Mouse (Mus musculus) myocyte (in vitro differentiated cells): Measurements from ENCODE around the gene Insm2.

Source experiments
- CEBPB ChIP-seq: IDR thresholded peaks from 2 replicates; pipeline ENCODE4 v1.6.1; 2011; ENCODE audit warnings: mild to moderate bottlenecking, moderate library complexity; ENCODE audit not compliant: poor library complexity, insufficient read depth, severe bottlenecking
- E2F4 ChIP-seq: IDR thresholded peaks from one replicate; pipeline ENCODE4 v1.6.1; 2011; ENCODE audit warnings: mild to moderate bottlenecking, control low read depth, moderate library complexity; ENCODE audit not compliant: insufficient read depth
- MAX ChIP-seq: IDR thresholded peaks from one replicate; pipeline ENCODE4 v1.6.1; 2011; ENCODE audit warnings: low read depth, mild to moderate bottlenecking, control low read depth
- MYOG ChIP-seq, 3 experiments: IDR thresholded peaks; one replicate each; pipeline ENCODE4 v1.6.1; 2011; ENCODE audit warnings: control low read depth in 2 of 3, low read depth in 2 of 3, mild to moderate bottlenecking in 2 of 3; ENCODE audit not compliant: insufficient read length in 2 of 3, control insufficient read depth in 1 of 3, insufficient read depth in 1 of 3
- POLR2A ChIP-seq: IDR thresholded peaks from one replicate; pipeline ENCODE4 v1.6.1; 2011; ENCODE audit warnings: low read depth, mild to moderate bottlenecking, control low read depth, moderate library complexity; ENCODE audit not compliant: insufficient read length
- POLR2AphosphoS2 ChIP-seq: IDR thresholded peaks from one replicate; pipeline ENCODE4 v1.6.1; 2011; ENCODE audit warnings: low read depth, control low read depth; ENCODE audit not compliant: insufficient read length
- REST ChIP-seq: IDR thresholded peaks from one replicate; pipeline ENCODE4 v1.6.1; 2011; ENCODE audit warnings: mild to moderate bottlenecking, control low read depth, moderate library complexity; ENCODE audit not compliant: insufficient read depth, insufficient read length
- TCF12 ChIP-seq: IDR thresholded peaks from one replicate; pipeline ENCODE4 v1.6.1; 2011; ENCODE audit warnings: mild to moderate bottlenecking, control low read depth; ENCODE audit not compliant: poor library complexity, insufficient read depth, severe bottlenecking
- TCF3 ChIP-seq: IDR thresholded peaks from one replicate; pipeline ENCODE4 v1.6.1; 2011; ENCODE audit warnings: low read depth, control low read depth; ENCODE audit not compliant: insufficient read length
- USF1 ChIP-seq: IDR thresholded peaks from one replicate; pipeline ENCODE4 v1.6.1; 2011; ENCODE audit warnings: low read depth, mild to moderate bottlenecking, control low read depth, moderate library complexity

- TF ChIP-seq POLR2A: no peak
- TF ChIP-seq CEBPB: no peak
- no peak for TF ChIP-seq POLR2AphosphoS2
- TF ChIP-seq E2F4: no peak
- no peak for TF ChIP-seq USF1
- TF ChIP-seq MYOG (IDR thresholded peaks at IDR 0.05; ENCODE audit: control insufficient read depth in 1 of 3, insufficient read depth in 1 of 3, insufficient read length in 2 of 3, low read depth in 2 of 3): no peak
- no peak for TF ChIP-seq TCF12
- TF ChIP-seq REST: no peak
- TF ChIP-seq MAX: no peak
- no peak for TF ChIP-seq TCF3
Measured at GRCm38 (mm10) chr12:55604411-55604810, 5.2 kb downstream of the Insm2 start.
